Mouse (Mus musculus) spleen, adult 18-20 months (tissue): ENCODE measurements around the gene Senp3.
"Not testable (repeated sequence)": the region's sequence is repeated elsewhere in the genome, so short reads cannot be mapped to it uniquely, and the experiment has no call there.

Experiments used
- DNase-seq, 2 experiments: peaks; one replicate each; pipeline ENCODE4 v3.0.0; 2022; ENCODE audit warnings: mixed read lengths in 2 of 2

Gene Senp3

GRCm38 (mm10) chr11:69635471-69635870, 46.4 kb downstream of the Senp3 start:
- no peak for DNase-seq

- no peak for DNase-seq
These were observed 48.6 kb downstream of the Senp3 start for GRCm38 (mm10) chr11:69633128-69633866.

- peak; percentile 100 for DNase-seq
These were observed 49.4 kb downstream of the Senp3 start, which contains the start of gene Fxr2 for GRCm38 (mm10) chr11:69632284-69633089. Gene Fxr2 (plus strand): TSS chr11:69632990.

- DNase-seq, result no peak
These were observed 52.1 kb downstream of the Senp3 start for GRCm38 (mm10) chr11:69629802-69630201.

- DNase-seq, result peak; percentile 50 to 79
These were observed 53.6 kb downstream of the Senp3 start for GRCm38 (mm10) chr11:69628286-69628685.

GRCm38 (mm10) chr11:69624339-69624738, 57.5 kb downstream of the Senp3 start:
- not testable (repeated sequence) for DNase-seq
